Mouse (Mus musculus): ENCODE results near the gene Lrrtm4.

- TF ChIP-seq HCFC1 (IDR thresholded peaks at IDR 0.05; ENCODE audit: borderline replicate concordance, insufficient read depth, low read length) = no peak
- TF ChIP-seq MAFK (IDR thresholded peaks at IDR 0.05; ENCODE audit: insufficient read depth, low read depth, low read length) = no peak
Measured at GRCm38 (mm10) chr6:80554991-80555390, 536.3 kb downstream of the Lrrtm4 start.

All from ES-E14 (cell line).